Mouse (Mus musculus) stomach, postnatal 0 days (tissue): ENCODE data around the gene Dusp18.
A peak's percentile ranks its signal among the peaks of the same experiment; 100 is the strongest.

Experiments used
- CTCF ChIP-seq: IDR thresholded peaks from 2 replicates; pipeline ENCODE4 v1.5.1; 2016; ENCODE audit warnings: antibody characterized with exemption, low read depth, mild to moderate bottlenecking, moderate library complexity
- EP300 ChIP-seq: optimal IDR thresholded peaks from 2 replicates; pipeline ENCODE3; 2016; ENCODE audit warnings: antibody characterized with exemption

GRCm38 (mm10) chr11:3863454-3864112 lies 31.5 kb upstream of the Dusp18 start, which contains the start of gene Osbp2:
- TF ChIP-seq CTCF (peak; percentile 66), EP300 (no peak)
